Mouse (Mus musculus): Measurements from ENCODE around the gene Lrrc47.

DNA sequence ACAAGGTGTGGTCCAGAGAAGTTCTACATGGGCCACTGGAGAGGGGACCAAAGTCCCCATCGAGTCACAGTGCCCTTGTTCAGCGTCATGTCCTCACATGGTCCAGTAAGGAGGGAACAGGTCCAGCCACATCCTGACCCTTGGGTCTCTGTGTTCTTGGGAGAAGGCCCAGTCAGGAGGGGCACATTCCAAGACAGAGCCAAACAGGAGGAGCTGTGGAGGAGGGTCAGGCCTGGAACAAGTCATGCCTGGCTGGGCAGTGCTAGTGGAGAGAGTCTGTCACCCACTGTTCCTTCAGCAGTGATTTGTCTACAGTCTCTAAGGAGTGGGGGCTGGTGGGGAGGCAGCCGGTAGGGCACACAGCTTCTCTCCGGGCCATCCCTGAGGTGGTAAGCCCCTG is 10.9 kb downstream of the Lrrc47 start:
- TF ChIP-seq POLR2A (IDR thresholded peaks at IDR 0.05; ENCODE audit: low read depth, low read length) (no peak), CTCF (conservative IDR thresholded peaks at IDR 0.05; ENCODE audit: insufficient read depth, insufficient read length, low read depth, low read length) (no peak)

Measured in kidney, adult 2 months (tissue).